Mouse (Mus musculus): ENCODE results near the gene Fibcd1. TPM values are rescaled to one million over a fixed set of nuclear protein-coding genes. Genes with fewer than 3 reads are reported as not detected.

Gene Fibcd1
- total and polyA plus RNA-seq, 3 experiments = not detected

- no peaks in the 10 kb centered on the region for H3K79me2 ChIP-seq (ENCODE audit: control insufficient read depth, insufficient read depth, low read length, poor library complexity)
- DNase-seq (ENCODE audit: low read depth, low spot score) = peak; percentile 62
- H3K27me3 ChIP-seq (ENCODE audit: control insufficient read depth in 1 of 2, insufficient read depth in 2 of 2, low read length in 2 of 2) = no peaks in the 10 kb centered on the region
Observed at GRCm38 (mm10) chr2:31847908-31848307, 2.1 kb upstream of the Fibcd1 start.

DNA sequence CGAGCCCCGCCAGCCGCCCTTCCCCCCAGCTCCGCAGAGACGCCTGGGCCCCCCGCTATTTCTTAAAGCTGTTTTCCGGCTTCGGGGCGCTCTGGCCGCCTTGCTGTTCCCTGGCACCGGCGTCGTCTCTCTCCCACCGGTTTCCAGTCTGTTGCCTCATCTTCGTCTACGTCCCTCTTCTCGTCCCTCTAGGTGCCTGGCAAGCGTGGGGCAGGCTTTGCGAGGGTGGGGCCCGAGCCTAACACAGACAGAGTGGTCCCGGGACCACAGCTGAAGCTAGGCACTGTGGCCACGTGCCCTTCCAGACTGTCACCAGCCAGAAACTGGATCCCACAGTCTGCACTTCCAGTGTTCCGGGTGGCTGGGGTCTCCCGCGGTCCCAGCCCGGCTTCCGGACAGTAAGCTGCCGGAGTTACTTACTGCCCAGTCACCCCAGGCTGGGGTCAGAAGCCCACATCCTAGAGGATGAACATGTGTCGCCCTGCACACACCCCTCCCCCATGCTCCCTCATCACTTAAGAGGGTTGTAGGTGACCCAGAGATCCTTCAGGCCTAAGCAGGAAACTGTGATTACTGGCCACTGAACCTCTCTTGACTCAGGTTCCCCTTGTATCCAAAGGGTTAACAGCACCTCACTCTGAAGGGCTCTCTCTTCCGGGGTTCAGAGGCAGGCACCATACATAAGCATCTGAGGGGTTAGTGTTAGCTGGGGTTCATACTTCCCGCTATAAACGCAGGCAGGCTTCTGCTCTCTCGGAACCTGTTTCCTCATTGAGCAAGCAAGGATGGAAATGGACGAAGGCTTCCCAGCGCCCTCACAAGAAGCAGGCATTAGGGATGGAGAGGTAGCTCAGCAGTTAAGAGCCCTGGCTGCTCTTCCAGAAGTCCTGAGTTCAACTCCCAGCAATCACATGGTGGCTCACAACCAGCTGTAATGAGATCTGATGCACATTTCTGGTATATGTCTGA, 1.2 kb upstream of the Fibcd1 start:
- no peak overlapping the region for H3K9ac ChIP-seq (ENCODE audit: control insufficient read depth, low read depth, low read length, poor library complexity, severe bottlenecking)

More at GRCm38 (mm10) chr2:31847908-31848307, 2.1 kb upstream of the Fibcd1 start:
- H3K9me3 ChIP-seq (replicated peaks; ENCODE audit: insufficient read depth, low read length) = no peaks in the 10 kb centered on the region
- no peaks in the 10 kb centered on the region for H3K36me3 ChIP-seq (ENCODE audit: control insufficient read depth in 1 of 2, insufficient read depth in 2 of 2, low read length in 2 of 2)
- no peak overlapping the region for H3K27ac ChIP-seq (ENCODE audit: control insufficient read depth, low read depth, low read length)
- no peak overlapping the region for H3K4me3 ChIP-seq (ENCODE audit: control insufficient read depth in 1 of 2, insufficient read depth in 1 of 2, low read depth in 2 of 2, low read length in 2 of 2)
- no peak for TF ChIP-seq ZC3H11A (IDR thresholded peaks at IDR 0.05; ENCODE audit: low read depth, low read length)
- TF ChIP-seq SMC3 (IDR thresholded peaks at IDR 0.05; ENCODE audit: low read depth, low read length) = peak; percentile 64
- peak; percentile 56; the same call in 1 of the 2 replicates for TF ChIP-seq POLR2AphosphoS5 (IDR thresholded peaks at IDR 0.05; ENCODE audit: borderline replicate concordance, low read depth, low read length)
- TF ChIP-seq E2F4 (IDR thresholded peaks at IDR 0.05; ENCODE audit: borderline replicate concordance, low read depth, low read length) = no peak
- TF ChIP-seq GATA1 (IDR thresholded peaks at IDR 0.05; ENCODE audit: low read depth, low read length) = peak; percentile 21; the same call in 1 of the 2 replicates
- TF ChIP-seq RAD21 (IDR thresholded peaks at IDR 0.05; ENCODE audit: low read depth, low read length) = peak; percentile 50
- peak; percentile 20 for TF ChIP-seq TAL1 (IDR thresholded peaks at IDR 0.05; ENCODE audit: low read length)
- TF ChIP-seq CTCF (IDR thresholded peaks at IDR 0.05 in 2 of 3, conservative IDR thresholded peaks at IDR 0.05 in 1 of 3; ENCODE audit: control insufficient read depth in 1 of 3, insufficient read depth in 1 of 3, low read depth in 2 of 3, low read length in 3 of 3, poor library complexity in 1 of 3, severe bottlenecking in 1 of 3) = peak; percentile 51 to 76 (median 66); a peak in 5 of 6 replicates
- no peak for TF ChIP-seq POLR2AphosphoS2 (IDR thresholded peaks at IDR 0.05; ENCODE audit: low read length)
- no peak overlapping the region for H3K9ac ChIP-seq (ENCODE audit: control insufficient read depth, low read depth, low read length, poor library complexity, severe bottlenecking)
- H3K4me1 ChIP-seq (ENCODE audit: control insufficient read depth in 1 of 2, insufficient read depth in 2 of 2, low read length in 2 of 2) = no peaks in the 10 kb centered on the region

GRCm38 (mm10) chr2:31845512-31845895, 301 bp downstream of the Fibcd1 start:
- no peaks in the 10 kb centered on the region for H3K4me1 ChIP-seq (ENCODE audit: control insufficient read depth in 1 of 2, insufficient read depth in 2 of 2, low read length in 2 of 2)
- no peak overlapping the region for H3K27ac ChIP-seq (ENCODE audit: control insufficient read depth, low read depth, low read length)
- no peaks in the 10 kb centered on the region for H3K9me3 ChIP-seq (replicated peaks; ENCODE audit: insufficient read depth, low read length)
- no peak for DNase-seq (ENCODE audit: low read depth, low spot score)
- no peaks in the 10 kb centered on the region for H3K36me3 ChIP-seq (ENCODE audit: control insufficient read depth in 1 of 2, insufficient read depth in 2 of 2, low read length in 2 of 2)
- TF ChIP-seq CHD1 (IDR thresholded peaks at IDR 0.05; ENCODE audit: low read depth, low read length) (no peak), MYC (IDR thresholded peaks at IDR 0.05; ENCODE audit: low read depth, low read length) (no peak), USF2 (IDR thresholded peaks at IDR 0.05; ENCODE audit: borderline replicate concordance in 1 of 2, insufficient read depth in 1 of 2, low read depth in 1 of 2, low read length in 2 of 2) (no peak), RCOR1 (IDR thresholded peaks at IDR 0.05; ENCODE audit: low read depth, low read length) (no peak), NRF1 (IDR thresholded peaks at IDR 0.05; ENCODE audit: insufficient read depth, low read depth, low read length, poor library complexity, severe bottlenecking) (no peak), TCF12 (IDR thresholded peaks at IDR 0.05; ENCODE audit: low read depth, low read length) (no peak)
- H3K9ac ChIP-seq (ENCODE audit: control insufficient read depth, low read depth, low read length, poor library complexity, severe bottlenecking) = no peak overlapping the region
- H3K79me2 ChIP-seq (ENCODE audit: control insufficient read depth, insufficient read depth, low read length, poor library complexity) = no peaks in the 10 kb centered on the region
- H3K27me3 ChIP-seq (ENCODE audit: control insufficient read depth in 1 of 2, insufficient read depth in 2 of 2, low read length in 2 of 2) = no peaks in the 10 kb centered on the region
- H3K4me3 ChIP-seq (ENCODE audit: control insufficient read depth in 1 of 2, insufficient read depth in 1 of 2, low read depth in 2 of 2, low read length in 2 of 2) = no peak overlapping the region

More for the DNA sequence above, 1.2 kb upstream of the Fibcd1 start:
- DNase-seq (ENCODE audit: low read depth, low spot score) = no peak
- no peaks in the 10 kb centered on the region for H3K4me1 ChIP-seq (ENCODE audit: control insufficient read depth in 1 of 2, insufficient read depth in 2 of 2, low read length in 2 of 2)
- no peak overlapping the region for H3K27ac ChIP-seq (ENCODE audit: control insufficient read depth, low read depth, low read length)
- TF ChIP-seq KAT2A (conservative IDR thresholded peaks at IDR 0.05; ENCODE audit: low read depth, low read length) = no peak
- no peak for TF ChIP-seq JUND (IDR thresholded peaks at IDR 0.05; ENCODE audit: low read depth, low read length)
- no peak for TF ChIP-seq MAX (IDR thresholded peaks at IDR 0.05; ENCODE audit: low read length)
- no peak for TF ChIP-seq POLR2AphosphoS5 (IDR thresholded peaks at IDR 0.05; ENCODE audit: borderline replicate concordance, low read depth, low read length)
- no peak for TF ChIP-seq ELF1 (IDR thresholded peaks at IDR 0.05; ENCODE audit: low read depth, low read length)
- no peak for TF ChIP-seq TAL1 (IDR thresholded peaks at IDR 0.05; ENCODE audit: low read length)
- no peak for TF ChIP-seq MAZ (IDR thresholded peaks at IDR 0.05; ENCODE audit: low read depth, low read length)
- H3K4me3 ChIP-seq (ENCODE audit: control insufficient read depth in 1 of 2, insufficient read depth in 1 of 2, low read depth in 2 of 2, low read length in 2 of 2) = no peak overlapping the region
- H3K27me3 ChIP-seq (ENCODE audit: control insufficient read depth in 1 of 2, insufficient read depth in 2 of 2, low read length in 2 of 2) = no peaks in the 10 kb centered on the region
- no peaks in the 10 kb centered on the region for H3K9me3 ChIP-seq (replicated peaks; ENCODE audit: insufficient read depth, low read length)
- no peaks in the 10 kb centered on the region for H3K79me2 ChIP-seq (ENCODE audit: control insufficient read depth, insufficient read depth, low read length, poor library complexity)
- H3K36me3 ChIP-seq (ENCODE audit: control insufficient read depth in 1 of 2, insufficient read depth in 2 of 2, low read length in 2 of 2) = no peaks in the 10 kb centered on the region

Data from MEL (cell line).